Mouse (Mus musculus) liver, postnatal 0 days (tissue): ENCODE results near the gene Ear2. TPM values are rescaled to one million over a fixed set of nuclear protein-coding genes. Genes with fewer than 3 reads are reported as not detected.
"Not testable (repeated sequence)": the region's sequence is repeated elsewhere in the genome, so short reads cannot be mapped to it uniquely, and the experiment has no call there.

ENCODE experiments used
- ATAC-seq: fragments of 200-750 bp; cut with Nextera tagmentation; 2 replicates; pipeline ENCODE4 v1.8.0; 2017; ENCODE audit warnings: mild to moderate bottlenecking, moderate library complexity
- DNase-seq: peaks from one replicate; pipeline ENCODE4 v3.0.0-alpha.2; 2016
- H3K27ac ChIP-seq: fragments of 300-500 bp; sonication (generic); 2 replicates; pipeline ENCODE4 v1.5.1; 2014; ENCODE audit warnings: antibody characterized with exemption, moderate library complexity, mild to moderate bottlenecking, low read depth
- H3K27me3 ChIP-seq: fragments of 300-500 bp; sonication (generic); 2 replicates; pipeline ENCODE4 v1.6.1; 2014; ENCODE audit warnings: low read length, control low read depth, mixed read lengths; ENCODE audit not compliant: insufficient read depth
- H3K36me3 ChIP-seq: fragments of 300-500 bp; sonication (generic); replicated peaks from 2 replicates; pipeline ENCODE4 v1.6.1; 2014; ENCODE audit warnings: mild to moderate bottlenecking, control low read depth, low read length, moderate library complexity, mixed read lengths; ENCODE audit not compliant: insufficient read depth
- H3K4me1 ChIP-seq: fragments of 300-500 bp; sonication (generic); 2 replicates; pipeline ENCODE4 v1.6.1; 2014; ENCODE audit warnings: antibody characterized with exemption, mild to moderate bottlenecking, control low read depth; ENCODE audit not compliant: insufficient read depth
- H3K4me2 ChIP-seq: fragments of 300-500 bp; sonication (generic); 2 replicates; pipeline ENCODE4 v1.6.1; 2014; ENCODE audit warnings: low read depth, mild to moderate bottlenecking, low read length, moderate library complexity, mixed read lengths
- H3K4me3 ChIP-seq: fragments of 300-500 bp; sonication (generic); 2 replicates; pipeline ENCODE4 v1.5.1; 2014; ENCODE audit warnings: low read depth, low read length
- H3K9ac ChIP-seq: fragments of 300-500 bp; sonication (generic); replicated peaks from 2 replicates; pipeline ENCODE4 v1.6.1; 2014; ENCODE audit warnings: mild to moderate bottlenecking, moderate library complexity
- H3K9me3 ChIP-seq: fragments of 300-500 bp; sonication (generic); 2 replicates; pipeline ENCODE4 v1.6.1; 2016; ENCODE audit warnings: mild to moderate bottlenecking, control low read depth, low read length, mixed read lengths
- CTCF ChIP-seq: sonication (generic); IDR thresholded peaks from 2 replicates; pipeline ENCODE4 v1.5.1; 2016; ENCODE audit warnings: antibody characterized with exemption, low read depth
- WGBS: fragments of 180-500 bp; shearing (Covaris S2); extraction: QIAGEN DNeasy Blood & Tissue Kit; methylation state at CpG from one replicate; pipeline ENCODE4 v1.1.7; 2014; ENCODE audit not compliant: insufficient replicate concordance; 5-methylcytosine and 5-hydroxymethylcytosine counted together
- polyA plus RNA-seq: library from polyadenylated mRNA; unstranded; fragments of >200 nt; fragmentation: Nextera tagmentation; extraction: Ambion mirVana; gene quantifications from 2 replicates; pipeline ENCODE4 v1.2.1, GENCODE M21; 2015

Gene Ear2
- 34.9 TPM in 2 replicates for polyA plus RNA-seq

GRCm38 (mm10) chr14:44102354-44102753 is at the start of gene Ear2:
Ear2 (plus strand) TSS chr14:44102654.
- 58% methylated on average over 2 of the region's 2 CpGs for WGBS

GRCm38 (mm10) chr14:44067879-44068278 is 34.6 kb upstream of the Ear2 start:
- H3K27ac ChIP-seq, H3K4me1 ChIP-seq, ATAC-seq, H3K27me3 ChIP-seq, H3K9ac ChIP-seq, H3K4me2 ChIP-seq, H3K4me3 ChIP-seq, H3K36me3 ChIP-seq, H3K9me3 ChIP-seq: not testable (repeated sequence)
- peak; percentile 20 for DNase-seq
- TF ChIP-seq CTCF: peak; percentile 68
- WGBS: 58% methylated on average over 1 of the region's 1 CpGs

More at GRCm38 (mm10) chr14:44102354-44102753, at the start of gene Ear2:
- H3K9ac ChIP-seq, H3K36me3 ChIP-seq, H3K27ac ChIP-seq, H3K27me3 ChIP-seq, H3K4me1 ChIP-seq, H3K9me3 ChIP-seq, H3K4me2 ChIP-seq, ATAC-seq, H3K4me3 ChIP-seq, DNase-seq: not testable (repeated sequence)

- WGBS: 70% methylated on average over 1 of the region's 3 CpGs
- ATAC-seq: not testable (repeated sequence)
Observed at GRCm38 (mm10) chr14:44070595-44070994, 31.9 kb upstream of the Ear2 start.

GRCm38 (mm10) chr14:44077785-44078341 is 24.6 kb upstream of the Ear2 start:
- DNase-seq: peak; percentile 7
- H3K27ac ChIP-seq, H3K4me2 ChIP-seq, H3K27me3 ChIP-seq, H3K4me3 ChIP-seq, H3K36me3 ChIP-seq, H3K9ac ChIP-seq, H3K4me1 ChIP-seq, H3K9me3 ChIP-seq: not testable (repeated sequence)
- 0 out of 2 replicates have a peak, but pooled peaks have one; percentile 25 for ATAC-seq
- 32% methylated on average over 4 of the region's 5 CpGs for WGBS

More at GRCm38 (mm10) chr14:44070595-44070994, 31.9 kb upstream of the Ear2 start:
- H3K36me3 ChIP-seq, H3K9me3 ChIP-seq, H3K4me3 ChIP-seq, H3K4me1 ChIP-seq, DNase-seq, H3K4me2 ChIP-seq, H3K27me3 ChIP-seq, H3K27ac ChIP-seq, H3K9ac ChIP-seq: not testable (repeated sequence)

GRCm38 (mm10) chr14:44086588-44086987 is 15.9 kb upstream of the Ear2 start:
- H3K4me3 ChIP-seq, H3K9ac ChIP-seq, H3K4me2 ChIP-seq, ATAC-seq, H3K36me3 ChIP-seq, H3K4me1 ChIP-seq, H3K27ac ChIP-seq, H3K9me3 ChIP-seq, H3K27me3 ChIP-seq, DNase-seq: not testable (repeated sequence)
- WGBS: 74% methylated on average over 1 of the region's 1 CpGs

GRCm38 (mm10) chr14:44087535-44087934 is 14.9 kb upstream of the Ear2 start:
- not testable (repeated sequence) for H3K4me1 ChIP-seq, H3K4me2 ChIP-seq, H3K27ac ChIP-seq, DNase-seq, ATAC-seq, H3K4me3 ChIP-seq, H3K27me3 ChIP-seq, H3K9ac ChIP-seq, H3K36me3 ChIP-seq, H3K9me3 ChIP-seq
- 47% methylated on average over 2 of the region's 2 CpGs for WGBS

- H3K4me1 ChIP-seq, H3K9ac ChIP-seq, H3K27me3 ChIP-seq, H3K4me2 ChIP-seq, H3K36me3 ChIP-seq, H3K4me3 ChIP-seq, H3K27ac ChIP-seq, DNase-seq, H3K9me3 ChIP-seq: not testable (repeated sequence)
- ATAC-seq: 0 out of 2 replicates have a peak, but pooled peaks have one; percentile 27
- 13% methylated on average over 1 of the region's 1 CpGs for WGBS
Observed at GRCm38 (mm10) chr14:44091524-44091923, 10.9 kb upstream of the Ear2 start.

GRCm38 (mm10) chr14:44094445-44094844 is 8.0 kb upstream of the Ear2 start:
- H3K4me2 ChIP-seq, H3K27me3 ChIP-seq, H3K4me1 ChIP-seq, ATAC-seq, H3K4me3 ChIP-seq, H3K27ac ChIP-seq, H3K9me3 ChIP-seq, H3K36me3 ChIP-seq, H3K9ac ChIP-seq, DNase-seq: not testable (repeated sequence)
- 50% methylated on average over 5 of the region's 5 CpGs for WGBS

GRCm38 (mm10) chr14:44100030-44100429 is 2.4 kb upstream of the Ear2 start:
- not testable (repeated sequence) for H3K4me2 ChIP-seq, ATAC-seq, H3K4me1 ChIP-seq, H3K4me3 ChIP-seq, H3K36me3 ChIP-seq, H3K27me3 ChIP-seq, H3K9ac ChIP-seq, H3K27ac ChIP-seq, H3K9me3 ChIP-seq, DNase-seq
- no CpG with 5 or more reads among the region's 1 CpGs for WGBS
